Mouse (Mus musculus) embryonic fibroblast, embryonic 13.5 days (primary cell): ENCODE results near the gene Unkl.

Experiments used
- CTCF ChIP-seq: IDR thresholded peaks from 2 replicates; pipeline ENCODE4 v1.5.1; 2011; ENCODE audit warnings: mild to moderate bottlenecking, control low read depth, low read length, moderate library complexity, borderline replicate concordance; ENCODE audit not compliant: insufficient read depth
- POLR2A ChIP-seq: IDR thresholded peaks from 2 replicates; pipeline ENCODE4 v1.6.1; 2011; ENCODE audit warnings: low read depth, mild to moderate bottlenecking, control low read depth, low read length, moderate library complexity

DNA sequence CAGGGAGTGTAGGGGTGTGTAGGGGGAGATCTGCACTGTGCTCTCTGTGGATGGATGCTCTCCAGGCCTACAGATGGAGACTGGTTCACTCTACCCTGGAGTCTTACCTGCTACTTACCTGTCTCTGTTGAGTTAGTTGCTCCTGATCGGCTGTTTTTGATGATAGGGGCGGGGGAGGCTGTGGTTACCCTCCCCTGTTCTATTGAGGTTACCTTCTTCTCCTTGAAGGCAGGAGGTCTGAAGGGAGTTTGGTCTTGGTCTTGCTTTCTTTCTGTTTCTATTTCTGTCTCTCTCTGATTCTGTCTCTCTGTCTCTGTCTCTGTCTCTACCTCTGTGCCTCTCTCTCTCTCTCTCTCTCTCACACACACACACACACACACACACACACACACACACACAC, 66.9 kb downstream of the Unkl start:
- TF ChIP-seq CTCF (no peak), POLR2A (no peak)
